In the genomic region with DNA sequence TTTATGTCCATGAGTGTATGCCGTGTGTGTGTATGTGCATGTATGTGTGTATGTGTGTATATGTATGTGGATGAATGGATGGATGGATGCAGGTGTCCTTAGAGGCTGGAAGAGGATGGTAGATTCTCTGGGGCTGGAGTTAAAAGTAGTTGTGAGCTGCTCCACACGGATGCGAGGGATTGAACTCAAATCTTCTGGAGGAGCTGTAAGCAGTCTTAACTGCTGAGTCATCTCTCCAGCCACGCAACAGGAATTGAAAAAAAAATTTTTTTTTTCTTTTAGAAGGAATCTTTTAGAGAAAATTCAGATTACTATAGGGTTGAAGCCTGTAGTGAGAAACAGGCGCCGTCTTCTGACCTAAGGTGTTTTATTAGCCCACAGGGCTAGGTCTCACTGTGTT, we compare ENCODE assay signal across 18 mouse cellular contexts. TPM values are rescaled to one million over a fixed set of nuclear protein-coding genes. Genes with fewer than 3 reads are reported as not detected.
"Had no signal": no experiment of that assay in that cellular context is flagged by ENCODE, and none has a peak within 500 bp of the region (broad histone marks: within the 10 kb centered on the region; RNA-seq: fewer than 3 reads in every experiment).

No protein-coding gene starts in this region.

- DNase-seq: lung, adult 18-20 months; lung, embryonic 14.5 days; lung, postnatal 10 days; midbrain, embryonic 14.5 days; right cerebral cortex, postnatal 14 days; thymus, adult 2 months; thymus, postnatal 25 days; thymus, postnatal 4 days had no signal

- H3K4me3 ChIP-seq: megakaryocyte, embryonic 14.5 days; midbrain, embryonic 12.5 days; neural tube, embryonic 12.5 days; stomach, embryonic 15.5 days had no signal

- H3K4me1 ChIP-seq: stomach, embryonic 15.5 days had no signal

- ATAC-seq: midbrain, embryonic 16.5 days had no signal

- H3K36me3 ChIP-seq: midbrain, embryonic 12.5 days; neural tube, embryonic 12.5 days; stomach, embryonic 15.5 days had no signal

- H3K9ac ChIP-seq: lung, embryonic 14.5 days; midbrain, embryonic 12.5 days; neural tube, embryonic 12.5 days; stomach, embryonic 15.5 days had no signal

- H3K4me2 ChIP-seq: lung, embryonic 14.5 days; midbrain, embryonic 12.5 days; neural tube, embryonic 12.5 days; stomach, embryonic 15.5 days had no signal

- H3K9me3 ChIP-seq: megakaryocyte, embryonic 14.5 days; midbrain, embryonic 12.5 days; neural tube, embryonic 12.5 days; stomach, embryonic 15.5 days had no signal

- H3K27me3 ChIP-seq: megakaryocyte, embryonic 14.5 days; midbrain, embryonic 12.5 days; neural tube, embryonic 12.5 days; stomach, embryonic 15.5 days had no signal

- H3K27ac ChIP-seq: macrophage; midbrain, embryonic 12.5 days; neural tube, embryonic 12.5 days; stomach, embryonic 15.5 days; stomach, postnatal 0 days had no signal

RNA-seq across cellular contexts. Expression of a gene that starts 22.1 kb away (rescaled TPM):
- polyA plus RNA-seq: macrophage; midbrain, embryonic 14.5 days had no signal

RNA-seq across cellular contexts. Expression of a gene that starts 41.4 kb away (rescaled TPM):
- polyA plus RNA-seq: lung, embryonic 14.5 days; lung, embryonic 16.5 days; macrophage; midbrain, embryonic 12.5 days; midbrain, embryonic 14.5 days; testis, adult 2 months; urinary bladder, adult 2 months had no signal
